Mouse (Mus musculus) skeletal muscle tissue, adult 2 months (tissue): ENCODE data around the gene Prdm9.

ENCODE experiments used
- DNase-seq: peaks from one replicate; pipeline ENCODE4 v3.0.0-alpha.2; 2012; ENCODE audit warnings: low read depth, low spot score

Gene Prdm9

DNA sequence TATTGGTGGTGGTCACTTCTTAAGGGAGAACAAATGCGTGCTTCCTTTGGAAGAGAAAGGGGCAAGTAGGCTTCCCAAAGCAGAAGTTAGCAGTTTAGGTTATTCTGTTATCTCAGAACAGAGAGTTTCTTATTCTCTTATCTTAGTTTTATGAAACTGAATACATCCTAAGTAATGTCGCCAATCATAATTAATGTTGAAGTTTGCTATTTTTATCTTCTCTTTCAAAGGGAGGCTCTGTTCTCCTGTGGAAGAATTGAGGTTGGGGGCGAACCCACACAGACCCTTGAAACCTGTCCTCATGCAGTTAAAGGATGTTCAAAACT lies 36.4 kb downstream of the Prdm9 start:
- DNase-seq, result no peak

DNA sequence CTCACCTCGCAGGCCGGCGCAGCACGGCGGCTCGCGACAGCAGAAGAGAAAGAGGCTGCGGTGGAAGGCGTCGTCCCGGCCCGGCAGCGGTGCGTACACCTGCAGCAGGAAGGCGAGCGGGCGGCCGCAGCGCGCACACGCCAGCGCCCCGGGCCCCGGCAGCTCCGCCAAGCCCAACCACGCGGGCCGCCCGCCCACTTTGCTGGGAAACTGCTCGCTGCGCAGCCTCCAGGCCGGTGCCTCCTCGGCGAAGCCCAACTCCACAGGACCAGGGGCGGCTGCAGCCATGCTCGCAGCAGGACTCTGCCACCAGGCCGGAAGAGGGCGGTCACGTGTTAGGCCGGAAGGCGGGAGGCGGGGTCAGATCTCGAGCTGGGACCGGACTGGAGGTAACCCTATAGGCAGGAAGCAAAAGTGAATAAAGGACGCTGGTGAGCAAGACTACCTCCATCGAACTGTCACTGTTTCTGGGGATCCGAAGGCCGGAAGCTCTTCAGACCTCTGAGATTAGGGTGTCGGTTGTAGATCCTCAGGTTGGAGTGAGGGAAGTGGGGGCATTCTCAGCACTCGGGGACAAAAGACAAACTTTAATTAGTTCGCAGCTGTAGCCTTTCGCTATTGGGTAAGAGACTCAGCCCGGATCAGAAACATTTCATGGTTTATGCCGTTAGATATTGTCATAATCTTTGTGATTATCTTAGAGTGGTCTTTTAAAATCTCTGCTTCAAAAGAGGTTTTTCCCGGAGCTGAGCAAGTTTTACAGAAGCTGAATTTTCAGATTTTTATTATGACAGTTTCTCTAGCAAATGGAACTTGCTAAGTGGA lies 37.0 kb downstream of the Prdm9 start, which contains the start of gene Pdcd2:
TSS of gene Pdcd2 (minus strand) at position 316 of the 825 bp plus-strand sequence.
- peak; percentile 91 for DNase-seq

DNA sequence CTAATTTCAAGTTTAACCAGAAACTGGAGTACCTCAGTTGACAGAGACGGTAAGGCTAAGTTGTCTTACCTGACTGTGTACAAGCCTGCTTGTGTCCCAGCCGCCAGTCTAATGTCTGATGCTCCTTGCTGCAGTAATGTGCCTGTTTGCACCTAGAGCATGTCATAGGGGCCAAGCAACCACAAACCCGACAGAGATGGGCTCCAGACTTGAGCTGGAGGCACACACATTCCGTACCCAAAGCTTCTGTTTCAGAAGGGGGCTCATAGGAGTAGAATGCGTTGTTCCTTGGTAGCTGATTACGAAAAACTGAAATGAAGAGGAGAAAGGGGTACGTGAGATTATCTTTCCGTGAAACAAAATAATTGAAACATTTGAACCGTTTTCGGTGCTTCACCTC lies 37.9 kb downstream of the Prdm9 start:
- DNase-seq, result no peak

DNA sequence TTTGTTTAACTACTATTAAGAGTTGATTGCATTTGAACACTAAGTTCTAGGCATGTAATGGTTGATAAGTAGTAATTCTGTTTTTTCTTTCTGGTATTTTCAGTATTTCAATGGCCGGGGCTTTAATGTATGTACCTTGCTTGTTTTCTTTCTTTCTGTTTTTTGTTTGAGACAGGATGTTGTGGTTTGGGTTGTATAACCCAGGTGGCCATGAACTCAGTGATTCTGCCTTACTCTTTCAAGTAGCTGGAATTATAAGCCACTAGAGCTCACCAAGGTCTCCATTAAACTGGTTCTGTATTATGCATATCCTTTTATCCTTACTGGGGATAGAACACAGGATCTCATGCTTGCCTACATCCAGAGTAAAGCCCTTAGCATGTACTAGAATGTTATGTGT lies 45.4 kb downstream of the Prdm9 start:
- DNase-seq, result no peak

DNA sequence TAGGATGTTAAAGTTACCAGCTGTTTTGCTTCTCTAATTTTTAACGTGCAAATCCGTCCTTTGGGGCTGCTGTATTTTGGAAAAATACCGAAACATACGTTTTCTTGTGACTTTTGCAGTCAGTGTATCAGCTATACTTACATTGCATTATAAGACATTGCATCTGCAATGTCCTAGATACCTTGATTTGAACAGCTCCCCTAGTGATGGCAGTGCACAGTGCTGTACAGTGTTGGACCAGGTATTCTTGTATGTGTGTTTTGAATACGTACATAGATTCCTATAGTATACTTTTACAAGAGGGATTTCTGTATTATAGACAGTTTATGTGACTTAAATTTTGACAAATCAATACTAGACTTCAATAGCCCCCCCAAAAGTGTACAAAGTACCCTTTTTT lies 46.0 kb downstream of the Prdm9 start:
- DNase-seq, result no peak

DNA sequence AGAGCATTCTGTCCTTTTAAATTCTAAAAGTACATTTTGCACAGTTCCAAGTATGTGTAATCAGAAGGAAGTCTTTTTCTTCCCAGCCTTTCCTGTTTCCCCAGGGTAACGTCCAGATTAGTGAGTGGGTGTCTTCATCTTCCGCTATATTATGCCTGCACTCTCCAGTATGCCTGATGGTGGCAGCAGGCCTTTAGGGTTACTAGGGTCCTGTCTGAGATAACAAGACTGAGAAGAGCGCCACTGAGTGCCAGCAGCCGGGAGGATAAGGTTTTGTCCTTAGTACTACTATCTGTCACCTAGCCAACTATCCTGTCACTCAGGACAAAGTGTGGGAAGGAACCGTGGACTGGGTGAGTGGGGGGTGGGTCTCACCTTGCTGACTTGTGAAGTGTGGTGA lies 46.4 kb downstream of the Prdm9 start:
- no peak for DNase-seq

DNA sequence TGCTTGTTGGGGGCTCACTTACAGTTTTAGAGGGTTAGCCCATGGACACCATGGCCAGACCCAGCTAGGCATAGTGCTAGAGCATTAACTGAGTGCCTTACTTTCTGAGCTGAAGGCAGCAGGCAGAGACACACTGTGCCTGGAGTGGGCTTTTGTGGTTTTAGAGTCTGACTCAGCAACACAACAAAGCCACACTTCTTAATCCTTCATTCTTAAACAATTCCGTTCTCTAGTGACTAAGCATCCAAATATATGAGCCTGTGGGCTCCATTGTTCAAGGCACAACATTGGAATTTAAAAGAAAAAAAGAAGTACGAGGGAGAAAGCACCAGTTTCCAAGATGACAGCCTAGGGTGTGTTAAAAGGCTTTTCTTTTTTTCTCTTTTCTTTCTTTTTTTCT lies 53.5 kb downstream of the Prdm9 start:
- DNase-seq, result no peak

DNA sequence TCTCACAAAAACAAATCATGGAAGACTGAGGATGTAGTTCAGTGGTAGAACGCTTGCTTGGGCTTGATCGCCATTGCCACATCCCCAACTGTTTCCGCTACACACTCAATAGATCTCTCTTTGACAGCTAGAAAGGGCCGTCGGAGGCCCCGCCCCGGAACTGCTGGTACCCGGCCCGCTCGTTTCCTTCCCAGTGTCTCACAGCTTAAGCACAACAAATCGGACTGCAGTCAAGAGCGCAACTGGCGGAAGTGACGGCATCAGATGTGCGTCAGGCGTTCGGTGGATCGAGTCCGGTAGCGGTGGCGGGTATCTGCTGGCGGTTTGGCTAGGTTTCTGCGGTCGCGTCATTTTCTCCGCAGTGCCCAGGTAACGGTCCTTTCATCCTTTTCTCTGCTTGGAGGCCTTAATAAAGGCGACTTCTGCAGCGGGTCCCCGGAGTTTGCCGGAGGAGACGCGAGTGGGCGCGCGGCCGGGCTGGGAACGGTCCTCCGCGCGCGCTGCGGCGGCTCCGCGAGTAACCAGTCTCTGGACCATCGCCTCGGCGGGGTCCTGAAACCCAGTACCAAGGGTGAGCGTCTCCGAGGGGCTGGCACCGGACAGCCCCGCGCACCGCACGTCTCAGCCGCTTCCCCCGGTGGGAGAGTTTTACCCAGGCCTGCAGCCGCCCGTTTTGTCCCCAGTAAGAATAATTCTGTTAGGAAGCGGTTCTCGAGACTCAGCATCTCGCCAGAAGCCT lies 64.3 kb downstream of the Prdm9 start, which contains the start of the genes Psmb1 and Tbp:
TSS of gene Psmb1 (minus strand) at position 96 of the 739 bp plus-strand sequence.
TSS of gene Tbp (plus strand) at position 233 of the 739 bp plus-strand sequence.
- DNase-seq, result peak; percentile 96

DNA sequence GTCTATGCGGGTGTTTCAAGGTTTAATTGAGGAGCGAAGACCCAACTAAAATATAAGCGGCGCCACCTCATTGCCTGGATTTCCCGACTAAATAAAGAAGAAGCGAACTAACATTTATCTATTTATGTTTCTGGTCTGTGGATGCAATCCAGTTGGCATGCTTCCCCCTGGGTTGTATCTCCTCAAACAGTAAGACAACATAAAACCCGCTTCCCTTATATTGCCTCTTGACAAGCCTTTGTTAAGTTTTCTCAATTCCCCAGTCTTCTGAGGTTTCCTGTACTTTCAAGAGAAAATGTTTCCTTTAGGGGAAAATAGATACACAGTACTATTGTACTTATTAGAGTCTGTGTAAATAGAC lies 65.4 kb downstream of the Prdm9 start:
- DNase-seq, result peak; percentile 19

DNA sequence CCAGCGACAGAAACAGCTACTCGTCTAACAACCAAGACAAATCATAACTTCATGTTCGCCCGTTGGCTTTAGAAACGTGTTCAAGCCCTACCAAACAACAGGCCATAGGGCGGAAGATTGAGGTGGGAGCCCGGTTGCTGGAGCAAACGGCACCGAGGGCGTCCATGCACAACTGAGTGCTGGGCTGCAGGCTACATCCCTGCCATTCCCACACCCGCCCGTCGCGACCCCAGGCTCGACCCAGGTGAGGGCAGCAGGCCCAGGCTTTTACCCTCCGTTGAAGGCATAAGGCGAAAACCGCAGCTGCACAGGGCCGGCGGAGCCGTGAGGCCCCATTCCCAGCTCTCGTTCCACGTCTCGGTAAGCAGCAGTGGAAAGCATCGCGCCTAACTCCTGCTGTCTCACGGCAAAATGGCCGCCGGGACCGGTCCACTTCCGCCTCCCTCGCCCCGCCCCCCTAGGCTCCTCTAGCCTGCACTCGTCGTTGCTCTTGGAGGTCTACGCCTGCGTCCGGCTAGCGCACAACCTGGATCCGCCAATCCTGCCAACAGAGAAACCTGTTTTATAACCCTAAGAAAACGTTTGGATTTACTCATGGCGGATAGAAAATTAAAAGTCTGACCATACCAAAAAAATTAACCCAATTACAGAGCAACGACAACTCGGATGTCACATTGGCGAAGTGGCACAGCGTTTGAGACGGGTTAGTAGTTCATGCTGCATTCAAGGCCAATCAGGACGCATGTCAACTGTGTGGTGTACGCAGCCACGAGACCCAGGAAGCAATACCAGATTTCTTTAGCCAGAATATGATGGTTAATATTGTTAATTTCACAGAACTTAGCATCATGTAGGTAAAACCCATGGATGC lies 66.0 kb downstream of the Prdm9 start:
- peak; percentile 87 for DNase-seq
